Mouse (Mus musculus): ENCODE results near the gene Gm9970. TPM values are rescaled to one million over a fixed set of nuclear protein-coding genes. Genes with fewer than 3 reads are reported as not detected.

Gm9970 gene
- polyA plus RNA-seq, 1 experiment from 2014 or later = 0.48 TPM

Other genes starting within 250 kb of the Gm9970 start
- 51.8 and 69.7 TPM in 2 replicates for gene Atraid, start 192.9 kb downstream of the Gm9970 start, polyA plus RNA-seq (2016; fragmentation: Nextera tagmentation; extraction: Ambion mirVana)
- gene Slc5a6, start 192.3 kb downstream of the Gm9970 start, polyA plus RNA-seq (2016; fragmentation: Nextera tagmentation; extraction: Ambion mirVana) = 10.4 and 10.8 TPM in 2 replicates
- 63.1 and 71.3 TPM in 2 replicates for gene Cad, start 186.5 kb downstream of the Gm9970 start, polyA plus RNA-seq (2016; fragmentation: Nextera tagmentation; extraction: Ambion mirVana)
- not detected in 2 replicates for gene Dnajc5g, start 134.9 kb downstream of the Gm9970 start, polyA plus RNA-seq (2016; fragmentation: Nextera tagmentation; extraction: Ambion mirVana)
- 0.24 and 0.26 TPM in 2 replicates for gene Slc30a3, start 133.0 kb downstream of the Gm9970 start, polyA plus RNA-seq (2016; fragmentation: Nextera tagmentation; extraction: Ambion mirVana)
- 0.23 TPM in 1 of 2 replicates, not detected in the other for gene Trim54, start 124.5 kb downstream of the Gm9970 start, polyA plus RNA-seq (2016; fragmentation: Nextera tagmentation; extraction: Ambion mirVana)
- gene Ucn, start 102.4 kb downstream of the Gm9970 start, polyA plus RNA-seq (2016; fragmentation: Nextera tagmentation; extraction: Ambion mirVana) = not detected in 2 replicates
- 54.2 and 66.0 TPM in 2 replicates for gene Mpv17, start 87.0 kb downstream of the Gm9970 start, polyA plus RNA-seq (2016; fragmentation: Nextera tagmentation; extraction: Ambion mirVana)
- 1.0 and 1.3 TPM in 2 replicates for gene Gm29609, start 61.3 kb downstream of the Gm9970 start, polyA plus RNA-seq (2016; fragmentation: Nextera tagmentation; extraction: Ambion mirVana)
- gene Gtf3c2, start 61.1 kb downstream of the Gm9970 start, polyA plus RNA-seq (2016; fragmentation: Nextera tagmentation; extraction: Ambion mirVana) = 120 and 136 TPM in 2 replicates
- 128 and 140 TPM in 2 replicates for gene Snx17, start 48.0 kb downstream of the Gm9970 start, polyA plus RNA-seq (2016; fragmentation: Nextera tagmentation; extraction: Ambion mirVana)
- gene Eif2b4, start 47.8 kb downstream of the Gm9970 start, polyA plus RNA-seq (2016; fragmentation: Nextera tagmentation; extraction: Ambion mirVana) = 85.7 and 89.6 TPM in 2 replicates
- 11.8 and 11.9 TPM in 2 replicates for gene Zfp513, start 38.9 kb downstream of the Gm9970 start, polyA plus RNA-seq (2016; fragmentation: Nextera tagmentation; extraction: Ambion mirVana)
- gene Ppm1g, start 20.5 kb downstream of the Gm9970 start, polyA plus RNA-seq (2016; fragmentation: Nextera tagmentation; extraction: Ambion mirVana) = 189 and 210 TPM in 2 replicates
- gene Nrbp1, start 368 bp downstream of the Gm9970 start, polyA plus RNA-seq (2016; fragmentation: Nextera tagmentation; extraction: Ambion mirVana) = 118 and 133 TPM in 2 replicates
- gene Krtcap3, start 10.5 kb upstream of the Gm9970 start, polyA plus RNA-seq (2016; fragmentation: Nextera tagmentation; extraction: Ambion mirVana) = 18.3 and 26.7 TPM in 2 replicates
- 34.7 and 48.6 TPM in 2 replicates for gene Ift172, start 49.9 kb upstream of the Gm9970 start, polyA plus RNA-seq (2016; fragmentation: Nextera tagmentation; extraction: Ambion mirVana)
- gene Fndc4, start 54.8 kb upstream of the Gm9970 start, polyA plus RNA-seq (2016; fragmentation: Nextera tagmentation; extraction: Ambion mirVana) = 69.0 and 70.6 TPM in 2 replicates
- gene Gckr, start 56.2 kb upstream of the Gm9970 start, polyA plus RNA-seq (2016; fragmentation: Nextera tagmentation; extraction: Ambion mirVana) = 0.31 TPM in 1 of 2 replicates, not detected in the other
- 65.6 and 79.8 TPM in 2 replicates for gene Zfp512, start 211.2 kb upstream of the Gm9970 start, polyA plus RNA-seq (2016; fragmentation: Nextera tagmentation; extraction: Ambion mirVana)
- not detected in 2 replicates for gene 4930548H24Rik, start 244.5 kb upstream of the Gm9970 start, polyA plus RNA-seq (2016; fragmentation: Nextera tagmentation; extraction: Ambion mirVana)